Mouse (Mus musculus) embryonic facial prominence, embryonic 14.5 days (tissue): ENCODE data around the gene Bmpr1b. TPM values are rescaled to one million over a fixed set of nuclear protein-coding genes. Genes with fewer than 3 reads are reported as not detected.

Experiments
- ATAC-seq: fragments of 200-750 bp; cut with Nextera tagmentation; 2 replicates; pipeline ENCODE4 v1.8.0; 2017; ENCODE audit warnings: low read depth, moderate number of reproducible peaks, moderate TSS enrichment
- DNase-seq: peaks from one replicate; pipeline ENCODE4 v3.0.0-alpha.2; 2015; ENCODE audit warnings: low spot score
- H3K27ac ChIP-seq: fragments of 300-500 bp; sonication (generic); replicated peaks from 2 replicates; pipeline ENCODE4 v1.5.1; 2014; ENCODE audit warnings: low read depth, mild to moderate bottlenecking, low read length, moderate library complexity
- H3K27me3 ChIP-seq: fragments of 300-500 bp; sonication (generic); replicated peaks from 2 replicates; pipeline ENCODE4 v1.6.1; 2014; ENCODE audit warnings: low read length; ENCODE audit not compliant: control insufficient read depth, insufficient read depth
- H3K36me3 ChIP-seq: fragments of 300-500 bp; sonication (generic); 2 replicates; pipeline ENCODE4 v1.6.1; 2014; ENCODE audit warnings: low read length, mixed read lengths; ENCODE audit not compliant: control insufficient read depth, insufficient read depth
- H3K4me1 ChIP-seq: fragments of 300-500 bp; sonication (generic); 2 replicates; pipeline ENCODE4 v1.6.1; 2014; ENCODE audit warnings: antibody characterized with exemption, low read length; ENCODE audit not compliant: control insufficient read depth, insufficient read depth
- H3K4me2 ChIP-seq: fragments of 300-500 bp; sonication (generic); 2 replicates; pipeline ENCODE4 v1.6.1; 2014; ENCODE audit warnings: low read depth, mild to moderate bottlenecking, low read length, moderate library complexity, mixed read lengths
- H3K4me3 ChIP-seq: fragments of 300-500 bp; sonication (generic); 2 replicates; pipeline ENCODE4 v1.5.1; 2014; ENCODE audit warnings: low read depth, mild to moderate bottlenecking, low read length
- H3K9ac ChIP-seq: fragments of 300-500 bp; sonication (generic); 2 replicates; pipeline ENCODE4 v1.6.1; 2014; ENCODE audit warnings: low read depth, mild to moderate bottlenecking, low read length, moderate library complexity, mixed read lengths
- H3K9me3 ChIP-seq: fragments of 300-500 bp; sonication (generic); 2 replicates; pipeline ENCODE4 v1.6.1; 2016; ENCODE audit warnings: low read length; ENCODE audit not compliant: control insufficient read depth
- WGBS: fragments of 180-500 bp; shearing (Covaris S2); extraction: QIAGEN DNeasy Blood & Tissue Kit; methylation state at CpG from one replicate; pipeline ENCODE4 v1.1.7; 2014; 5-methylcytosine and 5-hydroxymethylcytosine counted together
- polyA plus RNA-seq: library from polyadenylated mRNA; unstranded; fragments of >200 nt; fragmentation: Nextera tagmentation; extraction: Ambion mirVana; gene quantifications from 2 replicates; pipeline ENCODE4 v1.2.1, GENCODE M21; 2014

The Bmpr1b gene
- polyA plus RNA-seq, 1 experiment from 2014 or later = 7.1 TPM

DNA sequence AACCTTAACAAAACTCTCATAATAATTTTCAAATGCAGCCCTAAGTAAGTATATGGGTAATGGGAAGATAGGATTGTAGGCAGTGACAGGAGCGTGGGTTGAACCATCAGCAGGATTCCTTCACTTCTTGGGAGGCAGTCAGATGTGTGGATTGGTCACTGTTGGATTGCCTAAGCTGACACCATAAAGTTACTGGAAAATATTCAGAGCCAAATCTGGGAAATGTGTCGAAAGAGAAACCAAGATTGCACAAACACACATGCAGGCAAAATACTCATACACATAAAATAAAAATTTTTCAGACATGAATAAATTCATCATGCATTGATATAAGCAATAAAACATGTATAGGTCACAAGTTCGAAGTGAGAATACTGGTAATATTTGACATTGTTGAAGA lies 17.3 kb upstream of the Bmpr1b start:
- Histone ChIP-seq H3K9me3 (no peaks in the 10 kb centered on the region), H3K27ac (no peak overlapping the region), H3K27me3 (no peaks in the 10 kb centered on the region), H3K36me3 (no peaks in the 10 kb centered on the region), H3K4me2 (no peak overlapping the region), H3K4me1 (no peaks in the 10 kb centered on the region), H3K4me3 (no peak overlapping the region), H3K9ac (no peak overlapping the region)
- DNase-seq = no peak
- 89% methylated on average over 3 of the region's 3 CpGs for WGBS
- ATAC-seq = no peak

DNA sequence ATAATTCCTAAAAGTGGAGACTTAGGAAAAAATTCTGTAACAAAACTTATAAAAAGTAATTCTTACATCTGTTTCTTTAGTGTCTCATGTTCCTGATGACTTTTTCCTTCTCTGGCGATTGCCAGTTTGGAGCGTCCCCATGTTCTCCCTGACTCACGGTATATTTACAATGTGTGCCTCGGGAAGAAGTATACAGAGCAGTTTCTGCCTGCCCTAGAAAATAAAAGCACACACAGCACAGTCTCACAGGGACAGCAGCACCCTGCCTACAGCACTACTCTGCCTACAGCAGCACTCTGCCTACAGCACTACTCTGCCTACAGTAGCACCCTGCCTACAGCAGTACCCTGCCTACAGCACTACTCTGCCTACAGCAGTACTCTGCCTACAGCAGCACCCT lies 4.8 kb upstream of the Bmpr1b start:
- H3K9me3 ChIP-seq = no peaks in the 10 kb centered on the region
- H3K9ac ChIP-seq = no peak overlapping the region
- H3K27me3 ChIP-seq = peaks cover 23% of the 10 kb centered on the region; the same call in 1 of the 2 replicates
- no peak overlapping the region for H3K4me2 ChIP-seq
- H3K4me3 ChIP-seq = no peak overlapping the region
- no peaks in the 10 kb centered on the region for H3K4me1 ChIP-seq
- ATAC-seq (no peak), DNase-seq (no peak)
- H3K36me3 ChIP-seq = no peaks in the 10 kb centered on the region
- H3K27ac ChIP-seq = no peak overlapping the region
- WGBS = 83% methylated on average over 4 of the region's 4 CpGs

DNA sequence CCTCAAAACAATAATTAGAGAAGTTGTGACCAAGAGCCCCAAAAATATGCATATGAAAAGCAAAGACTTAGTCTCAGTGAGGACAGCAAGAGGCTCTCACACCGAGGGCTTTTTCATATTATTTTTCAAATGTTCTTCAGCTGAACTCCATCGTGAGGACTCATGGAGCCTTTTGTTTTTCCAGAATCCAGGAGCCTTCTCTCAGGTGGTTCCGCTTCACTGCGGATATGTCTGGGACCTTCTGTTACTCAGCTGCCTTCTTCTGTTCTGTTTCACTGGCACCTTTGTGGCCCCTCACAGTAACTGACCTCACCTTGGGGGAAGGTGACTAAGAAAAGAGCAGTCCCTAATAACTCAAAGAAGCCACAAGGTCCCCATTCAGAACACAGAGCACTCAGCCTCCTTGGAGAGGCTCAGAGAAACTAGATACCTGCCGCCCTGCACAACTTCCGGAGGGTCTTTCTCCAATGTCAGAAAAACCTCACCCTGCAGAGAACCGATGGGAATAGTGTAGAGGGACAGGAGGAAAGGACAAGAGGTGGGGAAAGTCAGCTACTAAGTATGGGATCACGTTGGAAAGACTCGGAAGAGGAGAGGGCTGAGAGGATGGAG lies 868 bp downstream of the Bmpr1b start:
- Histone ChIP-seq H3K4me1 (no peaks in the 10 kb centered on the region; the same call in 1 of the 2 replicates), H3K4me3 (peak overlapping the region; percentile 69), H3K36me3 (no peaks in the 10 kb centered on the region), H3K9me3 (no peaks in the 10 kb centered on the region), H3K9ac (peak overlapping the region; percentile 77), H3K27ac (peak overlapping the region; percentile 70; the same call in 1 of the 2 replicates), H3K4me2 (peak overlapping the region; percentile 96), H3K27me3 (peaks cover 34% of the 10 kb centered on the region; the same call in 1 of the 2 replicates)
- DNase-seq (no peak), ATAC-seq (no peak; the same call in 1 of the 2 replicates)
- 7% methylated on average over 9 of the region's 9 CpGs for WGBS

DNA sequence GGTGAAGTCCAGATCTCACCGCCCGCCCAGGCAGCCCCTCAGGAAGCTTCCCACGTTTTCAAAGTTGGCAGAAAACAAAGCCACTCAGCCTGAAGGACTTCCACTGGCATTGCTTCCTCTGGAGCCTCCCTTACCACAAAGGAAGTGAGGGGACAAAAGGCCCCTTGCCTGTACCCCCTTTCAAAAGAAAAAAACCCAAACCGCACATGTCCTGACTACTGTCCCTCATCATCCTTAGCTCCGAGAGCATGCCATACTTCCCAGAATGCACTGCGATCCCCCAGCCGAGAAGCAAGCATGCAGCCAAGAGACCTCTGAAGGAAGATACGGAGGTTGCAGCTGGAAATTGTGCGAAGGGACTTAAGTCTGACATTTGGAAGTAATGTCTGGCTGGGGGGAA lies 4.2 kb downstream of the Bmpr1b start:
- Histone ChIP-seq H3K36me3 (no peaks in the 10 kb centered on the region), H3K4me3 (no peak overlapping the region), H3K4me1 (no peaks in the 10 kb centered on the region; the same call in 1 of the 2 replicates), H3K4me2 (no peak overlapping the region), H3K27me3 (peaks cover 20% of the 10 kb centered on the region; the same call in 1 of the 2 replicates), H3K27ac (no peak overlapping the region; the same call in 1 of the 2 replicates), H3K9me3 (no peaks in the 10 kb centered on the region), H3K9ac (no peak overlapping the region)
- DNase-seq (no peak), ATAC-seq (no peak)
- 53% methylated on average over 9 of the region's 9 CpGs for whole genome bisulfite sequencing

DNA sequence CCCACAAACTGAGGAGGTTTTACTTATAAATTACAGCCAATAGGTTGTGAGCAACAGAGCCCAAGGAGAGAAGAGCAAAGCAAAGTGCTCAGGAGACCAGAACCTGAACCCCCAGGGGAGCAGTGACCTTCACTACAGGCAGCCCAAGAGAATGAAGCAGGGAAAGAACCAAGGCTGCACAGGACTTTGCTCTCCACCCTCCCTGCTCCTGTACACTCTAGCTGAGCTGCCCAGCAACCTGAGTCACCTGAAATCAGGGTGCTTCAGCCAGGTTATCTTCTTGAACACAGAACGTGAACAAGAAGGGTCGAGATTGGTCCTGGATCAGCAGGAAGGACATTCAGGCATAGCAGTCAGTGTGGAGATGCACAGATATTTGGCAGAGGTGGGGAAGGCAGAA lies 5.3 kb downstream of the Bmpr1b start:
- no peak for ATAC-seq
- 78% methylated on average over 2 of the region's 2 CpGs for WGBS
- no peaks in the 10 kb centered on the region; the same call in 1 of the 2 replicates for H3K4me1 ChIP-seq
- no peak overlapping the region for H3K4me3 ChIP-seq
- H3K27ac ChIP-seq = no peak overlapping the region
- H3K27me3 ChIP-seq = peaks cover 11% of the 10 kb centered on the region; the same call in 1 of the 2 replicates
- no peak overlapping the region for H3K4me2 ChIP-seq
- no peak overlapping the region for H3K9ac ChIP-seq
- H3K36me3 ChIP-seq = no peaks in the 10 kb centered on the region
- no peak for DNase-seq
- no peaks in the 10 kb centered on the region for H3K9me3 ChIP-seq

DNA sequence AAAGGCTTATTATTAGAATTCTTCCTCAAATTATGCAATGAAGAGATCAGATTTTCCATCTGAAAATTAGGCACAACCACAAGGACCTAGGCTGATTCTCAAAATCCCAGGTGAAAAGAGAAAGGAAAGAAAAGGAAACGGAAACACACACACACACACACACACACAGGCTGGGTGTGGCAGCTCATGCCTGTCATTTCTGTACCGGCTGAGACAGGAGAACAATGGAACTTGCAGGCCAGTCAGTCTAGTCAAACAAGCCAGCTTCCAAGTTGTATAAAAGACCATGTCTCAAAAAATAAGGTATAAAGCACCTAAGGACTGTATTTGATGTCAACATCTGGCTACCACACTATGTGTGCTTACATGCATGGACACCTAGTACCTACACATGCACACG lies 7.8 kb downstream of the Bmpr1b start:
- H3K27me3 ChIP-seq = peaks cover 8% of the 10 kb centered on the region; the same call in 1 of the 2 replicates
- 0 out of 2 replicates have a peak, but pooled peaks have one; percentile 44 for ATAC-seq
- 48% methylated on average over 3 of the region's 3 CpGs for WGBS
- H3K4me1 ChIP-seq = no peaks in the 10 kb centered on the region
- no peak overlapping the region for H3K4me3 ChIP-seq
- no peak overlapping the region for H3K9ac ChIP-seq
- H3K36me3 ChIP-seq = no peaks in the 10 kb centered on the region
- no peak for DNase-seq
- H3K27ac ChIP-seq = no peak overlapping the region
- no peaks in the 10 kb centered on the region for H3K9me3 ChIP-seq
- no peak overlapping the region for H3K4me2 ChIP-seq

DNA sequence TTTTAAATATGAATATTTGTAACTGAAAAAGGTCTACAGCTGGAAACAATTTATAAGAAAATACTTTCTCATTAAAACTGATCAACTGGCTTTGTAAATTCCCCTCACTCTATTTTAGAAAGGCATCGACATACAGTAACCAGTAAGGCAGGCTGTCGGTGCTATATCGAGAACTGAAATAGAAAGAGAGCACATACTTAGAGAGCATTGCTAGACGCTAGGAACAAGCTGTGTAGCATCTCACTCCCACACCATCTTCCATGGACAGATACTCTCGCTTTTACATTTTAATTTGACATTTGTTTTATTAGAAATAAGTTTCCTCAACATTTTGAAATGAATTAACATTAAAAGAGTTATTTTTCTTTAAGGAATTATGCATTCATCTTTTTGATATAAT lies 17.2 kb downstream of the Bmpr1b start:
- Histone ChIP-seq H3K27ac (no peak overlapping the region), H3K27me3 (no peaks in the 10 kb centered on the region), H3K9ac (no peak overlapping the region), H3K36me3 (no peaks in the 10 kb centered on the region), H3K4me2 (no peak overlapping the region), H3K9me3 (no peaks in the 10 kb centered on the region), H3K4me3 (no peak overlapping the region), H3K4me1 (no peaks in the 10 kb centered on the region)
- no peak for ATAC-seq
- no peak for DNase-seq
- 66% methylated on average over 5 of the region's 5 CpGs for WGBS

DNA sequence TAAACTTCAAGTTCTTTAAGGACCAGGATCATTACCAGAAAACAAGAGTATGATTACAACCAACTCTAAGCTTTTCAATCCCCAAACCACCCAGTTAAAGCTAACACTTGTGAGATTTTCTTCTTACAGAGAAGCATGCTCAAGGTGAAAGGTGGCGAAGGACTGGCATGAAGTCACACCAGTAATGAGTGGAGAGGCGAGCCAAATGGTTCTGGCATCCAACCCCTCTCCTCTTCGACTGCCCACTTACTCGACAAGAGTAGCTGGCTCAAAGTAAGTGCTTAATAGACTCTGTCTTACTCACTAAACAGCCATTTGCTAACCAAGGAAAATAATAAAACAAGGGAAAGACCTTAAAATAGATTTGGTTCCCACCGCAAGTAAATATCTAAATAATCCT lies 30.4 kb downstream of the Bmpr1b start:
- no peaks in the 10 kb centered on the region for H3K9me3 ChIP-seq
- no peak overlapping the region for H3K9ac ChIP-seq
- no peaks in the 10 kb centered on the region for H3K27me3 ChIP-seq
- no peak overlapping the region for H3K27ac ChIP-seq
- H3K4me3 ChIP-seq = no peak overlapping the region
- ATAC-seq = no peak
- no peak for DNase-seq
- H3K4me1 ChIP-seq = no peaks in the 10 kb centered on the region
- no peaks in the 10 kb centered on the region for H3K36me3 ChIP-seq
- H3K4me2 ChIP-seq = no peak overlapping the region
- WGBS = 76% methylated on average over 5 of the region's 5 CpGs

DNA sequence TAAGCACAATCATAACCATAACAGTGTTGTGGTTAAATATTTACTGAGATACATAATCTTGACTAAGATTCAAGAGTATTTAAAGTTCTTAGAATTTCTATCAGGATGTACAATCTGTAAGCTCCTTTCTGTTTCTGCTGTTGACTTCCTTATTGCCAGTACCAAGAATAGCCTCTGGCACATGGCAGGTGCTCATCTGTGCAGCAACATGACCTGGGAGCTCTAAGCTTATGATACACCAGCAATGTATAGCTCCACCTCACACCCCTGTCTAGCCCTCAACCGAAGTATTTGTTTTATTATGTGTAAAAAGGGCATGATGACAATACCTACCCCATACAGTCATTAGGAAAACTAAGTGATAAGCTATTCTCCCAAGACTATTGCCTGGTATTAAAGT lies 42.8 kb downstream of the Bmpr1b start:
- Histone ChIP-seq H3K4me2 (no peak overlapping the region), H3K9me3 (no peaks in the 10 kb centered on the region), H3K4me1 (peaks cover 4% of the 10 kb centered on the region), H3K27ac (no peak overlapping the region), H3K36me3 (no peaks in the 10 kb centered on the region), H3K4me3 (no peak overlapping the region), H3K9ac (no peak overlapping the region), H3K27me3 (no peaks in the 10 kb centered on the region)
- WGBS = 58% methylated on average over 1 of the region's 1 CpGs
- no peak for DNase-seq
- no peak for ATAC-seq
